43 mouse cellular contexts compared by ENCODE assay signal in genomic region chr11:78425572-78425971, GRCm38 (mm10). TPM values are rescaled to one million over a fixed set of nuclear protein-coding genes. Genes with fewer than 3 reads are reported as not detected.
"Had no signal": no experiment of that assay in that cellular context is flagged by ENCODE, and none has a peak within 500 bp of the region (broad histone marks: within the 10 kb centered on the region; RNA-seq: fewer than 3 reads in every experiment).

No protein-coding gene starts in this region.

- H3K27ac ChIP-seq: heart, adult 2 months; heart, embryonic 13.5 days; heart, embryonic 15.5 days; hindbrain, embryonic 13.5 days; hindbrain, embryonic 15.5 days; hindbrain, postnatal 0 days; kidney, embryonic 15.5 days; kidney, postnatal 0 days; limb, embryonic 13.5 days; limb, embryonic 15.5 days; liver, embryonic 12.5 days had no signal

- H3K27me3 ChIP-seq: hindbrain, embryonic 15.5 days; limb, embryonic 15.5 days had no signal

- H3K36me3 ChIP-seq: heart, embryonic 13.5 days; heart, embryonic 15.5 days; hindbrain, embryonic 13.5 days; hindbrain, embryonic 15.5 days; kidney, embryonic 15.5 days; limb, embryonic 13.5 days; limb, embryonic 15.5 days; liver, embryonic 12.5 days had no signal

- H3K4me2 ChIP-seq: heart, embryonic 11.5 days; heart, embryonic 13.5 days; heart, embryonic 15.5 days; hindbrain, embryonic 13.5 days; hindbrain, embryonic 15.5 days; kidney, embryonic 15.5 days; limb, embryonic 13.5 days; limb, embryonic 15.5 days; liver, embryonic 12.5 days had no signal

- DNase-seq: gastrocnemius, postnatal 14 days; gastrocnemius, postnatal 36 days; heart, adult 11 months; heart, adult 2 months; heart, postnatal 14 days; heart, postnatal 36 days; kidney, adult 11 months; kidney, adult 2 months; kidney, adult 9 months; kidney, postnatal 14 days; kidney, postnatal 36 days; layer of hippocampus, adult 9-11 months; layer of hippocampus, postnatal 36 days; left cerebral cortex, postnatal 4 days had no signal

- H3K4me3 ChIP-seq: heart, adult 2 months; heart, embryonic 13.5 days; heart, embryonic 15.5 days; hindbrain, embryonic 13.5 days; hindbrain, embryonic 15.5 days; kidney, embryonic 15.5 days; limb, embryonic 13.5 days; limb, embryonic 15.5 days; liver, embryonic 12.5 days had no signal

- H3K9me3 ChIP-seq: heart, embryonic 13.5 days; heart, embryonic 15.5 days; hindbrain, embryonic 13.5 days; hindbrain, embryonic 15.5 days; kidney, embryonic 15.5 days; limb, embryonic 13.5 days; limb, embryonic 15.5 days; liver, embryonic 12.5 days had no signal

- ATAC-seq: hindbrain, postnatal 0 days; intestine, embryonic 16.5 days; liver, embryonic 12.5 days had no signal

- H3K9ac ChIP-seq: heart, embryonic 13.5 days; heart, embryonic 15.5 days; hindbrain, embryonic 13.5 days; hindbrain, embryonic 15.5 days; kidney, embryonic 15.5 days; limb, embryonic 13.5 days; limb, embryonic 15.5 days; liver, embryonic 12.5 days had no signal

- H3K4me1 ChIP-seq: heart, embryonic 13.5 days; heart, embryonic 15.5 days; hindbrain, embryonic 13.5 days; hindbrain, embryonic 15.5 days; limb, embryonic 13.5 days; limb, embryonic 15.5 days had no signal

RNA-seq across cellular contexts. Expression of gene Slc13a2, which starts 3.6 kb away (rescaled TPM):
- total RNA-seq: gastrocnemius, adult 18-20 months; gastrocnemius, adult 8-10 months; gastrocnemius, postnatal 14 days; gastrocnemius, postnatal 36 days; heart, adult 2 months; heart, postnatal 14 days; heart, postnatal 36 days; hematopoietic stem cell, adult 5-6 weeks; layer of hippocampus, adult 18-20 months; layer of hippocampus, adult 8-10 months; layer of hippocampus, postnatal 14 days; layer of hippocampus, postnatal 36 days; left cerebral cortex, adult 18-20 months; left cerebral cortex, adult 8-10 months; left cerebral cortex, postnatal 10 days; left cerebral cortex, postnatal 25 days; left cerebral cortex, postnatal 4 days had no signal
- polyA plus RNA-seq: heart, embryonic 11.5 days; heart, embryonic 13.5 days; heart, embryonic 15.5 days; heart, postnatal 0 days; hindbrain, embryonic 11.5 days; hindbrain, embryonic 13.5 days; hindbrain, embryonic 15.5 days; hindbrain, postnatal 0 days; limb, embryonic 11.5 days; limb, embryonic 13.5 days had no signal

RNA-seq across cellular contexts. Expression of gene Foxn1, which starts 39.2 kb away (rescaled TPM):
- total RNA-seq: gastrocnemius, adult 18-20 months; gastrocnemius, adult 8-10 months; gastrocnemius, postnatal 14 days; heart, adult 2 months; heart, postnatal 36 days; hematopoietic stem cell, adult 5-6 weeks; hindbrain, postnatal 0 days; layer of hippocampus, adult 18-20 months; layer of hippocampus, postnatal 14 days; layer of hippocampus, postnatal 36 days; left cerebral cortex, adult 18-20 months; left cerebral cortex, postnatal 10 days; left cerebral cortex, postnatal 4 days; liver, adult 2 months had no signal
- polyA plus RNA-seq: gonadal fat pad, adult 2 months; heart, adult 2 months; heart, postnatal 0 days; hindbrain, embryonic 13.5 days; hindbrain, embryonic 15.5 days; hindbrain, postnatal 0 days; intestine, embryonic 14.5 days; intestine, embryonic 16.5 days; kidney, postnatal 0 days; large intestine, adult 2 months; liver, adult 2 months; liver, embryonic 12.5 days had no signal
